Mouse (Mus musculus): ENCODE results near the gene Gm13090. TPM values are rescaled to one million over a fixed set of nuclear protein-coding genes. Genes with fewer than 3 reads are reported as not detected.
A peak's percentile ranks its signal among the peaks of the same experiment; 100 is the strongest.

Gene Gm13090
- polyA plus RNA-seq, 1 experiment, result not detected

GRCm38 (mm10) chr4:151130756-151131490 lies 41.6 kb downstream of the Gm13090 start:
- TF ChIP-seq POLR2A (IDR thresholded peaks at IDR 0.05; ENCODE audit: borderline replicate concordance, extremely low read depth, low read depth, low read length) (no peak), CTCF (IDR thresholded peaks at IDR 0.05; ENCODE audit: insufficient read depth, low read length) (no peak)
- Histone ChIP-seq H3K4me3 (replicated peaks; ENCODE audit: extremely low read depth, low read depth, low read length) (no peak overlapping the region), H3K4me1 (ENCODE audit: control insufficient read depth, insufficient read depth, low read length) (no peaks in the 10 kb centered on the region)
- WGBS, result 57% methylated on average over 9 of the region's 9 CpGs
- DNase-seq, result no peak

- H3K4me1 ChIP-seq (ENCODE audit: control insufficient read depth, insufficient read depth, low read length), result no peaks in the 10 kb centered on the region
- WGBS, result 62% methylated on average over 9 of the region's 9 CpGs
- no peak for DNase-seq
- no peak for TF ChIP-seq CTCF (IDR thresholded peaks at IDR 0.05; ENCODE audit: insufficient read depth, low read length)
- TF ChIP-seq POLR2A (IDR thresholded peaks at IDR 0.05; ENCODE audit: borderline replicate concordance, extremely low read depth, low read depth, low read length), result no peak
- H3K4me3 ChIP-seq (replicated peaks; ENCODE audit: extremely low read depth, low read depth, low read length), result no peak overlapping the region
These were observed 43.1 kb downstream of the Gm13090 start for GRCm38 (mm10) chr4:151132493-151132892.

- H3K4me3 ChIP-seq (replicated peaks; ENCODE audit: extremely low read depth, low read depth, low read length), result no peak overlapping the region
- H3K4me1 ChIP-seq (ENCODE audit: control insufficient read depth, insufficient read depth, low read length), result no peaks in the 10 kb centered on the region
- TF ChIP-seq CTCF (IDR thresholded peaks at IDR 0.05; ENCODE audit: insufficient read depth, low read length), result no peak
- no peak for TF ChIP-seq POLR2A (IDR thresholded peaks at IDR 0.05; ENCODE audit: borderline replicate concordance, extremely low read depth, low read depth, low read length)
- WGBS, result 38% methylated on average over 4 of the region's 4 CpGs
- DNase-seq, result no peak
These were observed 44.4 kb downstream of the Gm13090 start for GRCm38 (mm10) chr4:151133760-151134159.

- DNase-seq, result no peak
- no peak overlapping the region for H3K4me3 ChIP-seq (replicated peaks; ENCODE audit: extremely low read depth, low read depth, low read length)
- WGBS, result 74% methylated on average over 8 of the region's 8 CpGs
- H3K4me1 ChIP-seq (ENCODE audit: control insufficient read depth, insufficient read depth, low read length), result no peaks in the 10 kb centered on the region
- TF ChIP-seq POLR2A (IDR thresholded peaks at IDR 0.05; ENCODE audit: borderline replicate concordance, extremely low read depth, low read depth, low read length) (no peak), CTCF (IDR thresholded peaks at IDR 0.05; ENCODE audit: insufficient read depth, low read length) (no peak)
These were observed 46.1 kb downstream of the Gm13090 start for GRCm38 (mm10) chr4:151135491-151135890.

GRCm38 (mm10) chr4:151137701-151138100 lies 48.3 kb downstream of the Gm13090 start:
- DNase-seq, result no peak
- Histone ChIP-seq H3K4me1 (ENCODE audit: control insufficient read depth, insufficient read depth, low read length) (peaks cover 2% of the 10 kb centered on the region; the same call in 1 of the 2 replicates), H3K4me3 (replicated peaks; ENCODE audit: extremely low read depth, low read depth, low read length) (no peak overlapping the region)
- 68% methylated on average over 5 of the region's 5 CpGs for WGBS
- TF ChIP-seq CTCF (IDR thresholded peaks at IDR 0.05; ENCODE audit: insufficient read depth, low read length) (no peak), POLR2A (IDR thresholded peaks at IDR 0.05; ENCODE audit: borderline replicate concordance, extremely low read depth, low read depth, low read length) (no peak)

GRCm38 (mm10) chr4:151138135-151138534 lies 48.8 kb downstream of the Gm13090 start:
- Histone ChIP-seq H3K4me1 (ENCODE audit: control insufficient read depth, insufficient read depth, low read length) (peaks cover 2% of the 10 kb centered on the region; the same call in 1 of the 2 replicates), H3K4me3 (replicated peaks; ENCODE audit: extremely low read depth, low read depth, low read length) (no peak overlapping the region)
- DNase-seq, result no peak
- no peak for TF ChIP-seq CTCF (IDR thresholded peaks at IDR 0.05; ENCODE audit: insufficient read depth, low read length)
- no peak for TF ChIP-seq POLR2A (IDR thresholded peaks at IDR 0.05; ENCODE audit: borderline replicate concordance, extremely low read depth, low read depth, low read length)
- WGBS, result 13% methylated on average over 10 of the region's 10 CpGs

GRCm38 (mm10) chr4:151138586-151138985 lies 49.2 kb downstream of the Gm13090 start:
- WGBS, result 14% methylated on average over 2 of the region's 2 CpGs
- TF ChIP-seq CTCF (IDR thresholded peaks at IDR 0.05; ENCODE audit: insufficient read depth, low read length) (no peak), POLR2A (IDR thresholded peaks at IDR 0.05; ENCODE audit: borderline replicate concordance, extremely low read depth, low read depth, low read length) (no peak)
- no peak overlapping the region for H3K4me3 ChIP-seq (replicated peaks; ENCODE audit: extremely low read depth, low read depth, low read length)
- peaks cover 2% of the 10 kb centered on the region; the same call in 1 of the 2 replicates for H3K4me1 ChIP-seq (ENCODE audit: control insufficient read depth, insufficient read depth, low read length)
- DNase-seq, result no peak

- peak; percentile 61 for TF ChIP-seq CTCF (IDR thresholded peaks at IDR 0.05; ENCODE audit: insufficient read depth, low read length)
- no peak for TF ChIP-seq POLR2A (IDR thresholded peaks at IDR 0.05; ENCODE audit: borderline replicate concordance, extremely low read depth, low read depth, low read length)
- DNase-seq, result peak; percentile 56
- no peak overlapping the region for H3K4me3 ChIP-seq (replicated peaks; ENCODE audit: extremely low read depth, low read depth, low read length)
- WGBS, result 9% methylated on average over 20 of the region's 20 CpGs
- peaks cover 2% of the 10 kb centered on the region; the same call in 1 of the 2 replicates for H3K4me1 ChIP-seq (ENCODE audit: control insufficient read depth, insufficient read depth, low read length)
These were observed 49.9 kb downstream of the Gm13090 start for GRCm38 (mm10) chr4:151139053-151139840.

GRCm38 (mm10) chr4:151140368-151140982 lies 51.1 kb downstream of the Gm13090 start:
- 6% methylated on average over 20 of the region's 20 CpGs for WGBS
- H3K4me1 ChIP-seq (ENCODE audit: control insufficient read depth, insufficient read depth, low read length), result peaks cover 2% of the 10 kb centered on the region; the same call in 1 of the 2 replicates
- no peak overlapping the region for H3K4me3 ChIP-seq (replicated peaks; ENCODE audit: extremely low read depth, low read depth, low read length)
- no peak for DNase-seq
- TF ChIP-seq POLR2A (IDR thresholded peaks at IDR 0.05; ENCODE audit: borderline replicate concordance, extremely low read depth, low read depth, low read length) (no peak), CTCF (IDR thresholded peaks at IDR 0.05; ENCODE audit: insufficient read depth, low read length) (no peak)

Other genes starting within 250 kb of the Gm13090 start
- 53.7 and 85.0 TPM in 2 replicates for gene Errfi1, start 235.7 kb upstream of the Gm13090 start, polyA plus RNA-seq (2012; rRNA removed)
- 80.9 and 112 TPM in 2 replicates for gene Park7, start 175.1 kb upstream of the Gm13090 start, polyA plus RNA-seq (2012; rRNA removed)
- gene Tnfrsf9, start 175.0 kb upstream of the Gm13090 start, polyA plus RNA-seq (2012; rRNA removed), result 0.54 and 1.0 TPM in 2 replicates
- not detected in 2 replicates for gene Uts2, start 92.5 kb upstream of the Gm13090 start, polyA plus RNA-seq (2012; rRNA removed)
- 16.6 and 22.6 TPM in 2 replicates for gene Per3, start 44.9 kb upstream of the Gm13090 start, polyA plus RNA-seq (2012; rRNA removed)
- gene Vamp3, start 31.6 kb upstream of the Gm13090 start, polyA plus RNA-seq (2012; rRNA removed), result 37.7 and 70.5 TPM in 2 replicates

All from lung, adult 2 months (tissue).